Mouse (Mus musculus) liver, embryonic 15.5 days (tissue): ENCODE results near the gene Gna12. TPM values are rescaled to one million over a fixed set of nuclear protein-coding genes. Genes with fewer than 3 reads are reported as not detected.

Experiments
- ATAC-seq: fragments of 200-750 bp; cut with Nextera tagmentation; 2 replicates; pipeline ENCODE4 v1.8.0; 2017; ENCODE audit warnings: moderate number of reproducible peaks, mild to moderate bottlenecking, moderate library complexity; ENCODE audit not compliant: insufficient read depth
- H3K27ac ChIP-seq: fragments of 300-500 bp; sonication (generic); replicated peaks from 2 replicates; pipeline ENCODE4 v1.5.1; 2015; ENCODE audit warnings: mild to moderate bottlenecking, inconsistent platforms
- H3K27me3 ChIP-seq: fragments of 300-500 bp; sonication (generic); 2 replicates; pipeline ENCODE4 v1.6.1; 2015; ENCODE audit warnings: mild to moderate bottlenecking, inconsistent platforms
- H3K36me3 ChIP-seq: fragments of 300-500 bp; sonication (generic); replicated peaks from 2 replicates; pipeline ENCODE4 v1.6.1; 2015; ENCODE audit warnings: moderate library complexity, mild to moderate bottlenecking, inconsistent platforms
- H3K4me1 ChIP-seq: fragments of 300-500 bp; sonication (generic); replicated peaks from 2 replicates; pipeline ENCODE4 v1.6.1; 2015; ENCODE audit warnings: inconsistent platforms
- H3K4me2 ChIP-seq: fragments of 300-500 bp; sonication (generic); 2 replicates; pipeline ENCODE4 v1.6.1; 2015; ENCODE audit warnings: moderate library complexity, mild to moderate bottlenecking, inconsistent platforms
- H3K4me3 ChIP-seq: fragments of 300-500 bp; sonication (generic); replicated peaks from 2 replicates; pipeline ENCODE4 v1.5.1; 2015; ENCODE audit warnings: mild to moderate bottlenecking, inconsistent platforms
- H3K9ac ChIP-seq: fragments of 300-500 bp; sonication (generic); 2 replicates; pipeline ENCODE4 v1.6.1; 2015; ENCODE audit warnings: moderate library complexity, mild to moderate bottlenecking, inconsistent platforms
- H3K9me3 ChIP-seq: fragments of 300-500 bp; sonication (generic); replicated peaks from 2 replicates; pipeline ENCODE4 v1.6.1; 2016; ENCODE audit warnings: inconsistent platforms
- WGBS: fragments of 180-500 bp; shearing (Covaris S2); methylation state at CpG from one replicate; pipeline ENCODE4 v1.1.7; 2015; ENCODE audit warnings: mixed read lengths; ENCODE audit not compliant: insufficient replicate concordance; 5-methylcytosine and 5-hydroxymethylcytosine counted together
- polyA plus RNA-seq: library from polyadenylated mRNA; unstranded; fragments of >200 nt; fragmentation: Nextera tagmentation; extraction: Ambion mirVana; gene quantifications from 2 replicates; pipeline ENCODE4 v1.2.1, GENCODE M21; 2015

Gene Gna12
- polyA plus RNA-seq, 1 experiment from 2014 or later: 14.1 TPM

DNA sequence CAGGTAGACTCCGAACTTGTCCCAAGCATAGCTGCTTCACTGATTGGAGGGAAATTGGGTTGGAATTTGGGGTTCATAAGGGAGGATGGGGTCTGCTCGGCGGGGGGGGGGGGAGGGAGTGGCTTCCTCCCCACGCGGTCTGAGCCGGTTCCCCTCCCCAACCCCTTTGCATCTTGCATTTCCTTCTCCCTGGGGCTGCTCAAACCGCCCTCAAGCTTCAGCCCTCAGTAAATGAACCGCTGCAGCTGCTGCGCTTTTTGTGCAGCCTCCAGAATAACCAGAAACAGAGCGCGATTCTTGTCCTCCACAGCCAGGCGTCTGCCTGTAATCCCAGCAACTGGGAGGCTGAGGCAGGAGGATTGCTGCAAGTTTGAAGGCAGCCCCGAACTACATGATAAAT is 94.1 kb downstream of the Gna12 start:
- Histone ChIP-seq H3K27me3 (peaks cover 43% of the 10 kb centered on the region), H3K4me2 (peak overlapping the region; percentile 57), H3K36me3 (no peaks in the 10 kb centered on the region), H3K4me3 (0 out of 2 replicates have a peak overlapping the region, but pooled peaks have one; percentile 32), H3K9me3 (no peaks in the 10 kb centered on the region), H3K4me1 (peaks cover 10% of the 10 kb centered on the region), H3K27ac (no peak overlapping the region), H3K9ac (no peak overlapping the region)
- 9% methylated on average over 13 of the region's 13 CpGs for WGBS
- no peak for ATAC-seq

DNA sequence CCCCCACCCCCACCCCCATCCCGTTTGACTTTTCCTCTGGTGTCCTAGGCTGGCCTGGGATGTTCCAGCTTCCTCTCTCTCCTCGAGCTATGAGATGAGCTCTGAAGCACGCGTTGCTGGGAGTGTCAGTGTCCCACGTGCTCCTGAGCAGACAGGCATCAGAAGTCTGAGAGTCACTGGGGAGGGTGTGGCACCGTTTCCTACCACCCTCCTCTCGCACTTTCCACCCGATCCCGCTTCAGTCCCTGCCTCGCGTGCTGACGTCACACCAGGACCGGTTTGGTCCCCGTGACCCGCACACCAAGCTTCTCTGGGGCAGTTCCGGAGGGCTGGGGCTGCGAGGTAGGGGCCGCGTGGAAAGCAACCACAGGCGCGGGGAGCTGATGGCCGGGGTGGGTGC is 94.9 kb downstream of the Gna12 start:
- H3K4me1 ChIP-seq: peaks cover 10% of the 10 kb centered on the region
- H3K9ac ChIP-seq: no peak overlapping the region
- peak overlapping the region; percentile 32 for H3K4me3 ChIP-seq
- H3K27ac ChIP-seq: no peak overlapping the region
- peak; percentile 15; the same call in 1 of the 2 replicates for ATAC-seq
- peaks cover 43% of the 10 kb centered on the region for H3K27me3 ChIP-seq
- no peaks in the 10 kb centered on the region for H3K9me3 ChIP-seq
- no peaks in the 10 kb centered on the region for H3K36me3 ChIP-seq
- H3K4me2 ChIP-seq: peak overlapping the region; percentile 57
- under 1% methylated on average over 22 of the region's 22 CpGs for WGBS

DNA sequence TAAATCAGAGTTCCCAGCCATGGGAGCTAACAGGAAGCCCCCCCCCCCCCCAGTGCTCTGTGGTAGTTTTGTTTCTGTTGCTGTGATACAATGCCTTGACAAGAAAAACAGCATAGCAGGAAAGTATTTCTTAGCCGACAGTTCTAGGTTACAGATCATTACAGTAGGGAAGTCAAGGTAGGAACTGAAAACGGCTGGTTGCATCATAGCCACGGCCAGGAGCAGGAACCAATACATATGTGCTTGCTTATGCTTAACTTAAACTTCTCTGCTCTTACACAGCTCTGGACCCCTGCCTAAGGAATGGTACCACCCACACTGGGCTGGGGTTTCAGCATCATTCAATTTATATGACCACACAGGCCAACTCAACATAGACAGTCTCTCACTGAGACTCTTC is 96.9 kb downstream of the Gna12 start:
- Histone ChIP-seq H3K27me3 (peaks cover 43% of the 10 kb centered on the region), H3K4me1 (peaks cover 10% of the 10 kb centered on the region), H3K27ac (0 out of 2 replicates have a peak overlapping the region, but pooled peaks have one; percentile 29), H3K36me3 (no peaks in the 10 kb centered on the region), H3K9ac (no peak overlapping the region), H3K9me3 (no peaks in the 10 kb centered on the region), H3K4me2 (no peak overlapping the region), H3K4me3 (no peak overlapping the region)
- WGBS: 38% methylated on average over 3 of the region's 3 CpGs
- ATAC-seq: no peak

DNA sequence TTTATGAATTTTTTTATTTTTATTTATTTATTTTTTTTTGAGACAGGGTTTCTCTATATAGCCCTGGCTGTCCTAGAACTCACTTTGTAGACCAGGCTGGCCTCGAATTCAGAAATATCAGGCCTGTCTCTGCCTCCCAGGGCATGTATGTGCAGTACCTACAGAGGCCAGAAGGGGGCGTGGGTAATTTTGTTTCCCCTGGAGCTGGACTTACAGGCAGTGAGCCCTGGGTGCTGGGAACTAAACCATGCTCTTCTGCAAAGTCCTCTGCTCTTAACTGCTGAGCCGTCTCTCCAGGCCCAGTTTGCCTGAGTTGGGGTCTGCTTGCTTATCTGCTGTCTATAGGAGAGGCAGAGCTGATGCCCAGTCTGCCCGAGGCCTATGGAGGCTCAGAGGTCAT is 98.0 kb downstream of the Gna12 start:
- Histone ChIP-seq H3K27me3 (peaks cover 32% of the 10 kb centered on the region), H3K36me3 (no peaks in the 10 kb centered on the region), H3K4me3 (no peak overlapping the region), H3K9ac (no peak overlapping the region), H3K4me1 (peaks cover 7% of the 10 kb centered on the region), H3K27ac (no peak overlapping the region), H3K4me2 (no peak overlapping the region), H3K9me3 (no peaks in the 10 kb centered on the region)
- WGBS: 55% methylated on average over 4 of the region's 4 CpGs
- no peak for ATAC-seq

DNA sequence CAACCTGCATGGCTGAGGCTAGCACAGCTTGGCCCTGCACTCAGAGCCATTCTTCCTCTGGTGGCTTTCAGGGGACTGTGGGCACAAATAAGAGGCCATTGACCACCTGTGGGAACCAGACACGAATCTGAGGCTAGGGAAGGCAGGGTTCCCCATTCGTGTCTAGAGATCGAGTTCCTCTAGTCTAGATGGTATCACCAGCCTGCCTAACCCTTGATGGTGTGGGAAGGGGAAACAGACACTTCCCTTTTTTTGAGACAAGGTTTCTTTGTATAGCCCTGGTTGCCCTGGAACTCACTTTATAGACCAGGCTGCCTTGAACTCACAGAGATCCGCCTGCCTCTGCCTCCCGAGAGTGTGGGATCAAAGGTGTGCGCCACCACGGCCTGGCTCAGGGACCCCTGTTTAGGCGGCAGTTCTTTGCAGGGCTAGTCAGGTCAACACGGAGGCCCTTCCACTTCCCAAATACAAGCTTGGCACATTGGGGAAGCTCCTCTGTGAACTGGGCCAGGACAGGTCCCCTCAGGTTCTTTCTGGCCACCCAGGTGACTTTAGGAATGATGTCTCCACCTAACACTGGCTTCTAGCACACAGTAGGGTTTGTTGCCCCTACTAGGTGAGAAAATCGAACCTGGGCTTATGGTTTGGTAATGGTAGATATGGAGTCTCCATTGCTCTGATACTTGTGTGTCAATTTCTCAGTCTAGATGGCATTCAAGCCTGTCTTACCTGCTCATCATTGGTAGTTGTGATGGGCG is 99.0 kb downstream of the Gna12 start:
- no peaks in the 10 kb centered on the region for H3K9me3 ChIP-seq
- no peak for ATAC-seq
- 0 out of 2 replicates have a peak overlapping the region, but pooled peaks have one; percentile 29 for H3K27ac ChIP-seq
- peaks cover 5% of the 10 kb centered on the region for H3K4me1 ChIP-seq
- H3K4me3 ChIP-seq: no peak overlapping the region
- no peak overlapping the region for H3K4me2 ChIP-seq
- no peaks in the 10 kb centered on the region for H3K36me3 ChIP-seq
- H3K27me3 ChIP-seq: peaks cover 22% of the 10 kb centered on the region
- 40% methylated on average over 11 of the region's 11 CpGs for WGBS
- H3K9ac ChIP-seq: no peak overlapping the region

DNA sequence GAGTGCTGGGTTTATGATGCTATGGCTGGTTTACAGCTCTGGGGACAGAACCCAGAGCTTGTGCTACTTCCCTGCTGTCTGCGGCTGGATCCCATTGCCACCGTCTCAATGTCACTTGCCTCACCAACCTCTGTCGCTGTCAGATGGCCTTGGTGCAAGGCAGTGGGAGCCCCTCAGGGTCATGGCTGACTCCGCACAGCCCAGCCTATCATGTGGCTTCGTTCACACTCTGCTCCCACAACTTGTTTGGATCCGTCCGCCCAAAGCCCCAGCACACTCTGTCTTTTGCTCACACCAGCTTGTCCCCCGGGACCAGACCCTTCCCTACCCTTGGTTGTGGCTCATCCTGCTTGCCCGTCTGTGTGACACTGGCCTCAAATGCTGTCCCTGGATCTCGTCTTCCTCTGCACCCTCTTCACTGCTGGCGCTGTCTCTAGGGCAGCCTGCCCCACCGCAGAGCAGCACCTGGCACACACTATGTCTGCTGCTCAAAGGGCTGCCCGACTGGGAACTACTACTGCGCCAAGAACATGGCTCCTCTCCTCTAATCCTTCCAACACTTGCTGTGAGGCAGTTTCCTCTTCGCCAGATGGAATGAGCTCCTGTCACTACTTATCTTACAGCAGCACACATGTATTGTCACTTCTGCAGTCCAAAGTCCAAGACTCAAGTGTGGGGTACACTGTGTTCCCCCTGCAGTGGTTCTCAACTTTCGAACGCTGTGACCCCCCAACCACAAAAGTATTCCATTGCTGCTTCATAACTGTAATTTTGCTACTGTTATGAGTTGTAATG is 103.1 kb downstream of the Gna12 start:
- Histone ChIP-seq H3K4me2 (no peak overlapping the region), H3K9ac (no peak overlapping the region), H3K4me1 (no peaks in the 10 kb centered on the region; the same call in 1 of the 2 replicates), H3K4me3 (no peak overlapping the region), H3K9me3 (no peaks in the 10 kb centered on the region), H3K36me3 (no peaks in the 10 kb centered on the region), H3K27me3 (0 out of 2 replicates have a peak, but pooled peaks cover 3% of the 10 kb centered on the region), H3K27ac (no peak overlapping the region)
- 60% methylated on average over 17 of the region's 17 CpGs for WGBS
- no peak for ATAC-seq

DNA sequence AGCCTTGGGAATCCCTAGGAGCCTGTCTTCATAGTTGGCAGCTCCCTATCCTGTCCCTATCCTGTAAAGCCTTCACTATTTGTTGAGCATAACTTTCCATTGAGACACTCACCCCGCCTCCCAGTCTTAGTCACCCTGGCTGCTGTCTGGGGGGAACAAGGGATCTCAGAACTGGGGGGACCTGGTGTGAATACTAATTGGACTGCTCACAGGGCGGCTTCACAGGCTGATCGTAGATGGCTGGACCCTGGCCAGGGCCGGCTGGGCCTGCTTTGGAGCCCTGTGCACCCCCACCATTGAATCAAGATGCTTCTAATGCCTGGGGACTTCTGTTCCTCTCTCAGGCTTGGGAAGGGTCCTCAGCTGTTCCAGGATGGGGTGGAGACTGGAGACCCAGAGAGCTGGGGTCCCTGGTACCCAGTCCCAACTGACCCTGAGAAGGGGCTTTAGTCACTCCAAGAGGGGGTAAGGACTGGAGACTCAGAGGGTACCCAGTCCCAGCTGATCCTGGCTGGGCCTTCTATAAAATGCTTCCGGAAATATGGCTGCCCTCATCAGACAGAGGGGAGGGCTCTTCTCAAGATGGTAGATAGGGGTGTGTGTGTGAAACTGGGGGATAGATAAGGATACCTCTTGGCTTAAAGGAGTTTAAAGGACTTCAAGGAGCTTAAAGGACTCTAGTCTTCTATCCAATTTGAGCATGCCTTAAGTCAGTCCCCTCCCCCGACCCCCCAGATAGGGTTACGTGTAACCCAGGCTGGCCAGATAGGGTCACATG is 104.0 kb downstream of the Gna12 start:
- Histone ChIP-seq H3K27ac (no peak overlapping the region), H3K36me3 (no peaks in the 10 kb centered on the region), H3K4me3 (no peak overlapping the region), H3K9me3 (no peaks in the 10 kb centered on the region), H3K9ac (no peak overlapping the region), H3K4me2 (no peak overlapping the region), H3K27me3 (0 out of 2 replicates have a peak, but pooled peaks cover 3% of the 10 kb centered on the region), H3K4me1 (no peaks in the 10 kb centered on the region; the same call in 1 of the 2 replicates)
- no peak for ATAC-seq
- WGBS: 63% methylated on average over 7 of the region's 7 CpGs

DNA sequence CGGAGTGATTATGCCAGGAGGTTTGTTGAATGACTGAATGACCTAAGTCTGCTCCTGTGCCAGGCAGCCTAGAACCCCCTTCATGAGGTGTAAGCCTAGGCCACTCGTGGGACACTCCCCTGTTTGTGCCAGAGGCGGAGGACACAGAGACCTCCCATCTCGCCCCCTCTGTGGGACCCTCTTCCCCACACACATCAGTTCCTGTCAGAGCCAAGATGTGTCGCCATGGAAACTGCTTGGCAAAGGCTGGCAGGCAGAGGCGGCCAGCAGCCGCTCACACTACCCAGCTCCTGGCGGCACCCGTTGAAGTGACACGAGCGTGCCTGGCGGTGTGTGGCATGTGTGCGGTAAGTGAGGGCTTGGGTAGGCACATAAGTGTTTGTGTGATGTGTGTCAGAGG is 106.4 kb downstream of the Gna12 start, which contains the start of gene Amz1:
TSS of gene Amz1 (plus strand) at position 306 of the 400 bp plus-strand sequence.
- ATAC-seq: no peak; the same call in 1 of the 2 replicates
- no peak within 1 kb of the TSS for H3K4me3 ChIP-seq
- WGBS: 69% methylated on average over 13 of the region's 13 CpGs

DNA sequence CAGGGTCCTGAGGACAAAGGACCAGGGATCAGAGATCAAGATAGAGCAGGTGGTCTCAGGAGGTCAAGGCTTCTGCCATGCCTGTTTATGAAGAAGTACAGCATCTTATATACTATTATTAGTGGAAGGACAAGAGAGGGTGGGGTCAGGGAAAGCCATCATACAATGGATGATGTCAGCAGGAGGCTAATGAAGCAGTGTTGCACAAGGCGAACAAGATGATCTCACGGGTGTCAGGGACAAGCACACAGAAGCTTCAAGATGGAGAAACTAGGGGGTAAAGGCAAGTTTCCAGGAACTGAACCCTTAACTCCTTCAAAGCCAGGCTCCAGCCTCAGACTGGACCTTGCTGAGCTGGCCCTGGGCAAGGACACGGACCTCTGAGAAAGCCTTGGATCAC is 108.1 kb downstream of the Gna12 start:
- Histone ChIP-seq H3K9ac (no peak overlapping the region), H3K36me3 (peaks cover 24% of the 10 kb centered on the region), H3K4me3 (no peak overlapping the region), H3K27ac (no peak overlapping the region), H3K27me3 (0 out of 2 replicates have a peak, but pooled peaks cover 3% of the 10 kb centered on the region), H3K9me3 (no peaks in the 10 kb centered on the region), H3K4me1 (no peaks in the 10 kb centered on the region; the same call in 1 of the 2 replicates), H3K4me2 (no peak overlapping the region)
- ATAC-seq: no peak
- WGBS: 65% methylated on average over 3 of the region's 3 CpGs

More for the DNA sequence above, 106.4 kb downstream of the Gna12 start, which contains the start of gene Amz1:
- Histone ChIP-seq H3K4me2 (no peak within 1 kb of the TSS), H3K9ac (no peak within 1 kb of the TSS), H3K36me3 (peaks cover 8% of the 10 kb centered on the region), H3K27me3 (0 out of 2 replicates have a peak, but pooled peaks cover 3% of the 10 kb centered on the region), H3K9me3 (no peaks in the 10 kb centered on the region), H3K27ac (no peak within 1 kb of the TSS), H3K4me1 (no peaks in the 10 kb centered on the region; the same call in 1 of the 2 replicates)

DNA sequence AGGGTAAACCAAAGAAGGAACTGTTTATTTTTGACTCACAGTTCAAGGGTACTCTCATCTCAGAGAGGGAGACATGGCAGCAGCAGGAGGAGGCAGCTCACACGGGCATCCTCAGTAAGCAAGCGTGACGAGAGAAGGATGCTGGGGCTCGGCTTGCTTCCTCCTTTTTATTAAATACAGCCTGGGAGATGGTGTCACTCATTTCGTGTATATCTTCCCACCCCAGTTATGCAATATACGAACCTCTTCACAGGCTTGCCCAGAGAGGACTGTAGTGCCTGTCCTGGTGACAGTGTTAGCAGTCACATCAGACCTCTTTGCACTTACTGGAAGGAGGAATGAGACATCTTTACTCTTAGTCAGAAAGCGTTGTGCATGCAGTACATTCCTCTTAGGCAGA is 109.5 kb downstream of the Gna12 start:
- WGBS: 43% methylated on average over 7 of the region's 7 CpGs

More for the DNA sequence above, 109.5 kb downstream of the Gna12 start:
- no peak for ATAC-seq
- Histone ChIP-seq H3K9ac (no peak overlapping the region), H3K36me3 (peaks cover 35% of the 10 kb centered on the region), H3K4me2 (no peak overlapping the region), H3K27me3 (0 out of 2 replicates have a peak, but pooled peaks cover 3% of the 10 kb centered on the region), H3K4me3 (no peak overlapping the region), H3K4me1 (no peaks in the 10 kb centered on the region), H3K9me3 (no peaks in the 10 kb centered on the region), H3K27ac (no peak overlapping the region)
